Mouse (Mus musculus): ENCODE data around the gene 4930442H23Rik. TPM values are rescaled to one million over a fixed set of nuclear protein-coding genes. Genes with fewer than 3 reads are reported as not detected.

Gene 4930442H23Rik
- polyA plus RNA-seq, 1 experiment from 2014 or later: not detected

Other genes starting within 250 kb of the 4930442H23Rik start
- gene Gng7, start 168.9 kb downstream of the 4930442H23Rik start, polyA plus RNA-seq (2015; fragmentation: Nextera tagmentation; extraction: Ambion mirVana): 1.5 and 1.8 TPM in 2 replicates
- 0.04 TPM in 1 of 2 replicates, not detected in the other for gene Diras1, start 158.2 kb downstream of the 4930442H23Rik start, polyA plus RNA-seq (2015; fragmentation: Nextera tagmentation; extraction: Ambion mirVana)
- gene Slc39a3, start 146.4 kb downstream of the 4930442H23Rik start, polyA plus RNA-seq (2015; fragmentation: Nextera tagmentation; extraction: Ambion mirVana): 16.0 and 16.8 TPM in 2 replicates
- gene Sgta, start 123.7 kb downstream of the 4930442H23Rik start, polyA plus RNA-seq (2015; fragmentation: Nextera tagmentation; extraction: Ambion mirVana): 120 and 127 TPM in 2 replicates
- 20.1 and 25.8 TPM in 2 replicates for gene Thop1, start 113.8 kb downstream of the 4930442H23Rik start, polyA plus RNA-seq (2015; fragmentation: Nextera tagmentation; extraction: Ambion mirVana)
- gene Creb3l3, start 85.0 kb downstream of the 4930442H23Rik start, polyA plus RNA-seq (2015; fragmentation: Nextera tagmentation; extraction: Ambion mirVana): 0.24 and 0.53 TPM in 2 replicates
- 142 and 150 TPM in 2 replicates for gene Map2k2, start 77.9 kb downstream of the 4930442H23Rik start, polyA plus RNA-seq (2015; fragmentation: Nextera tagmentation; extraction: Ambion mirVana)
- 34.5 and 44.9 TPM in 2 replicates for gene Zbtb7a, start 48.6 kb downstream of the 4930442H23Rik start, polyA plus RNA-seq (2015; fragmentation: Nextera tagmentation; extraction: Ambion mirVana)
- gene Pias4, start 15.9 kb downstream of the 4930442H23Rik start, polyA plus RNA-seq (2015; fragmentation: Nextera tagmentation; extraction: Ambion mirVana): 37.3 and 39.0 TPM in 2 replicates
- 612 and 638 TPM in 2 replicates for gene Eef2, start 7.2 kb downstream of the 4930442H23Rik start, polyA plus RNA-seq (2015; fragmentation: Nextera tagmentation; extraction: Ambion mirVana)
- 47.8 and 54.1 TPM in 2 replicates for gene Dapk3, start 844 bp downstream of the 4930442H23Rik start, polyA plus RNA-seq (2015; fragmentation: Nextera tagmentation; extraction: Ambion mirVana)
- gene Nmrk2, start 18.2 kb upstream of the 4930442H23Rik start, polyA plus RNA-seq (2015; fragmentation: Nextera tagmentation; extraction: Ambion mirVana): 0.08 TPM in 1 of 2 replicates, not detected in the other
- 0.62 and 0.70 TPM in 2 replicates for gene Atcay, start 47.0 kb upstream of the 4930442H23Rik start, polyA plus RNA-seq (2015; fragmentation: Nextera tagmentation; extraction: Ambion mirVana)
- 0.81 and 1.7 TPM in 2 replicates for gene Zfr2, start 49.3 kb upstream of the 4930442H23Rik start, polyA plus RNA-seq (2015; fragmentation: Nextera tagmentation; extraction: Ambion mirVana)
- 17.7 and 19.3 TPM in 2 replicates for gene Matk, start 69.1 kb upstream of the 4930442H23Rik start, polyA plus RNA-seq (2015; fragmentation: Nextera tagmentation; extraction: Ambion mirVana)
- gene Mrpl54, start 83.1 kb upstream of the 4930442H23Rik start, polyA plus RNA-seq (2015; fragmentation: Nextera tagmentation; extraction: Ambion mirVana): 216 and 225 TPM in 2 replicates
- gene Apba3, start 83.1 kb upstream of the 4930442H23Rik start, polyA plus RNA-seq (2015; fragmentation: Nextera tagmentation; extraction: Ambion mirVana): 34.8 and 38.7 TPM in 2 replicates
- 7.8 and 9.3 TPM in 2 replicates for gene Tjp3, start 107.7 kb upstream of the 4930442H23Rik start, polyA plus RNA-seq (2015; fragmentation: Nextera tagmentation; extraction: Ambion mirVana)
- gene Pip5k1c, start 109.1 kb upstream of the 4930442H23Rik start, polyA plus RNA-seq (2015; fragmentation: Nextera tagmentation; extraction: Ambion mirVana): 36.9 and 38.6 TPM in 2 replicates
- gene Cactin, start 137.3 kb upstream of the 4930442H23Rik start, polyA plus RNA-seq (2015; fragmentation: Nextera tagmentation; extraction: Ambion mirVana): 41.3 and 45.8 TPM in 2 replicates
- gene Tbxa2r, start 144.9 kb upstream of the 4930442H23Rik start, polyA plus RNA-seq (2015; fragmentation: Nextera tagmentation; extraction: Ambion mirVana): 97.5 and 103 TPM in 2 replicates
- 0.14 and 0.16 TPM in 2 replicates for gene Gipc3, start 159.4 kb upstream of the 4930442H23Rik start, polyA plus RNA-seq (2015; fragmentation: Nextera tagmentation; extraction: Ambion mirVana)
- 88.5 and 100 TPM in 2 replicates for gene Hmg20b, start 166.6 kb upstream of the 4930442H23Rik start, polyA plus RNA-seq (2015; fragmentation: Nextera tagmentation; extraction: Ambion mirVana)
- gene Mfsd12, start 173.6 kb upstream of the 4930442H23Rik start, polyA plus RNA-seq (2015; fragmentation: Nextera tagmentation; extraction: Ambion mirVana): 36.3 and 38.1 TPM in 2 replicates
- 1.7 and 3.0 TPM in 2 replicates for gene 4930404N11Rik, start 182.0 kb upstream of the 4930442H23Rik start, polyA plus RNA-seq (2015; fragmentation: Nextera tagmentation; extraction: Ambion mirVana)
- 87.1 and 96.9 TPM in 2 replicates for gene Fzr1, start 194.7 kb upstream of the 4930442H23Rik start, polyA plus RNA-seq (2015; fragmentation: Nextera tagmentation; extraction: Ambion mirVana)
- gene Dohh, start 200.6 kb upstream of the 4930442H23Rik start, polyA plus RNA-seq (2015; fragmentation: Nextera tagmentation; extraction: Ambion mirVana): 71.3 and 78.7 TPM in 2 replicates
- gene Gm48551, start 200.6 kb upstream of the 4930442H23Rik start, polyA plus RNA-seq (2015; fragmentation: Nextera tagmentation; extraction: Ambion mirVana): 2.3 TPM in 2 replicates
- 0.72 and 1.5 TPM in 2 replicates for gene Gm48552, start 205.2 kb upstream of the 4930442H23Rik start, polyA plus RNA-seq (2015; fragmentation: Nextera tagmentation; extraction: Ambion mirVana)
- 12.5 and 14.0 TPM in 2 replicates for gene Smim24, start 209.2 kb upstream of the 4930442H23Rik start, polyA plus RNA-seq (2015; fragmentation: Nextera tagmentation; extraction: Ambion mirVana)

Measured in thymus, postnatal 0 days (tissue).